Mouse (Mus musculus) embryonic facial prominence, embryonic 13.5 days (tissue): Measurements from ENCODE around the gene Themis3. TPM values are rescaled to one million over a fixed set of nuclear protein-coding genes. Genes with fewer than 3 reads are reported as not detected.

Experiments used
- ATAC-seq: fragments of 200-750 bp; cut with Nextera tagmentation; 2 replicates; pipeline ENCODE4 v1.8.0; 2017; ENCODE audit warnings: low read depth; ENCODE audit not compliant: insufficient number of reproducible peaks, insufficient read depth, low FRiP score, low TSS enrichment
- H3K27ac ChIP-seq: fragments of 300-500 bp; sonication (generic); 2 replicates; pipeline ENCODE4 v1.5.1; 2015; ENCODE audit warnings: moderate library complexity, mild to moderate bottlenecking, inconsistent platforms
- H3K27me3 ChIP-seq: fragments of 300-500 bp; sonication (generic); 2 replicates; pipeline ENCODE4 v1.6.1; 2015; ENCODE audit warnings: mild to moderate bottlenecking, inconsistent platforms
- H3K36me3 ChIP-seq: fragments of 300-500 bp; sonication (generic); 2 replicates; pipeline ENCODE4 v1.6.1; 2015; ENCODE audit warnings: mild to moderate bottlenecking, inconsistent platforms
- H3K4me1 ChIP-seq: fragments of 300-500 bp; sonication (generic); 2 replicates; pipeline ENCODE4 v1.6.1; 2015; ENCODE audit warnings: inconsistent platforms
- H3K4me2 ChIP-seq: fragments of 300-500 bp; sonication (generic); 2 replicates; pipeline ENCODE4 v1.6.1; 2015; ENCODE audit warnings: moderate library complexity, mild to moderate bottlenecking, inconsistent platforms
- H3K4me3 ChIP-seq: fragments of 300-500 bp; sonication (generic); 2 replicates; pipeline ENCODE4 v1.5.1; 2015; ENCODE audit warnings: mild to moderate bottlenecking, inconsistent platforms
- H3K9ac ChIP-seq: fragments of 300-500 bp; sonication (generic); 2 replicates; pipeline ENCODE4 v1.6.1; 2015; ENCODE audit warnings: mild to moderate bottlenecking, inconsistent platforms
- H3K9me3 ChIP-seq: fragments of 300-500 bp; sonication (generic); 2 replicates; pipeline ENCODE4 v1.6.1; 2016; ENCODE audit warnings: inconsistent platforms
- WGBS: fragments of 180-500 bp; shearing (Covaris S2); methylation state at CpG from one replicate; pipeline ENCODE4 v1.1.7; 2015; ENCODE audit warnings: mixed read lengths; 5-methylcytosine and 5-hydroxymethylcytosine counted together
- polyA plus RNA-seq: library from polyadenylated mRNA; unstranded; fragments of >200 nt; fragmentation: Nextera tagmentation; extraction: Ambion mirVana; gene quantifications from 2 replicates; pipeline ENCODE4 v1.2.1, GENCODE M21; 2015

Themis3 gene
- polyA plus RNA-seq, 1 experiment from 2014 or later, result 0.13 TPM

- Histone ChIP-seq H3K4me3 (no peak overlapping the region), H3K27ac (no peak overlapping the region), H3K36me3 (no peaks in the 10 kb centered on the region), H3K4me1 (peaks cover 9% of the 10 kb centered on the region), H3K9me3 (no peaks in the 10 kb centered on the region), H3K4me2 (no peak overlapping the region), H3K9ac (no peak overlapping the region), H3K27me3 (no peaks in the 10 kb centered on the region)
- no peak for ATAC-seq
- 89% methylated on average over 10 of the region's 10 CpGs for WGBS
Observed at GRCm38 (mm10) chr17:66586741-66587140, 7.7 kb downstream of the Themis3 start.

- Histone ChIP-seq H3K4me2 (no peak overlapping the region), H3K9me3 (no peaks in the 10 kb centered on the region), H3K4me3 (no peak overlapping the region), H3K4me1 (peaks cover 9% of the 10 kb centered on the region), H3K27me3 (no peaks in the 10 kb centered on the region), H3K27ac (no peak overlapping the region), H3K9ac (no peak overlapping the region), H3K36me3 (no peaks in the 10 kb centered on the region)
- ATAC-seq, result no peak
- 88% methylated on average over 13 of the region's 13 CpGs for WGBS
Observed at GRCm38 (mm10) chr17:66586078-66586477, 8.3 kb downstream of the Themis3 start.

GRCm38 (mm10) chr17:66580990-66581389, 13.4 kb downstream of the Themis3 start:
- Histone ChIP-seq H3K9ac (no peak overlapping the region), H3K4me1 (no peaks in the 10 kb centered on the region), H3K9me3 (no peaks in the 10 kb centered on the region), H3K27ac (no peak overlapping the region), H3K4me2 (no peak overlapping the region), H3K27me3 (peaks cover 3% of the 10 kb centered on the region; the same call in 1 of the 2 replicates), H3K36me3 (no peaks in the 10 kb centered on the region), H3K4me3 (no peak overlapping the region)
- ATAC-seq, result no peak
- WGBS, result 59% methylated on average over 5 of the region's 5 CpGs

DNA sequence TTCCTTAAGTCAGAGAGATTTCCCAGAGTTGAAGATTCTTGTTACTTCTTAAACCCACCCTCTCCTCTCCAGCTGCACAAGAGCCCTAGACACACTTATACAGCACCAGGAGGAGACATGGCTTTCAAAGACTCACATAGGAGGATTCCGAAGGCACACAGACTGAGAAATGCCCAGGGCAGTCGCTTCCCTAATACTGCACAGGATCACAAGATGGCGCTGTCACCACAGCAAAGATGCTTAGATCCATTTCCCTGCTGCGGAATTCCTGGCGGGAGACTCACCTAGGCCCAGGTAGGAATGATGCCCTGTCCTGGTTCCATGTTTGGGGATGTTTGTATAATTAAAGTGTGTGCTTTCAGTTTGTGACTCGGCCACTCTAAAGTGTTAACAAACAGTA, 16.4 kb downstream of the Themis3 start:
- Histone ChIP-seq H3K27ac (no peak overlapping the region), H3K36me3 (no peaks in the 10 kb centered on the region), H3K4me3 (no peak overlapping the region), H3K4me1 (no peaks in the 10 kb centered on the region), H3K4me2 (no peak overlapping the region), H3K9ac (no peak overlapping the region), H3K9me3 (no peaks in the 10 kb centered on the region), H3K27me3 (peaks cover 3% of the 10 kb centered on the region; the same call in 1 of the 2 replicates)
- 15% methylated on average over 6 of the region's 6 CpGs for WGBS
- ATAC-seq, result no peak

GRCm38 (mm10) chr17:66577507-66577906, 16.9 kb downstream of the Themis3 start:
- WGBS, result 86% methylated on average over 6 of the region's 6 CpGs

DNA sequence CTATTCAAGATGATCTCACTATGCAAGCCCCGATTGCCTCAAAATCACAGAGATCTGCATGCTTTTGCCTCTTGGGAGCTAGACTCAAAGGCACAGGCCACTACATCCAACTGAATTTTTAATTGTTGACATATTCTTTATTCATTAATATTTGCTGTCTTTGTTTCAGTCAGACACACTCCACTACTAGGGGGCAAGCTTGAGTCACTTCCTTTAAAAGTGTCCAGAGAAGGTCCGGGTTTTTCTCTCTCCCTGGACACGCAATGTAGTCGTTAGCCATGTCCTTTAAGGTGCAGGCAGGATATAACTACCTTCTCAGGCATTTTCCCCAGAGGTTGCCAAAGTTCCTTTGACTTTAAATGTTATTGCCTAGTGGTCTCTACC, 21.8 kb downstream of the Themis3 start:
- Histone ChIP-seq H3K36me3 (no peaks in the 10 kb centered on the region), H3K27ac (no peak overlapping the region), H3K9me3 (no peaks in the 10 kb centered on the region), H3K4me3 (no peak overlapping the region), H3K27me3 (no peaks in the 10 kb centered on the region), H3K9ac (no peak overlapping the region), H3K4me2 (no peak overlapping the region), H3K4me1 (no peaks in the 10 kb centered on the region)
- WGBS, result 67% methylated on average over 4 of the region's 4 CpGs
- no peak for ATAC-seq

More at GRCm38 (mm10) chr17:66577507-66577906, 16.9 kb downstream of the Themis3 start:
- Histone ChIP-seq H3K36me3 (no peaks in the 10 kb centered on the region), H3K9me3 (no peaks in the 10 kb centered on the region), H3K27me3 (peaks cover 3% of the 10 kb centered on the region; the same call in 1 of the 2 replicates), H3K4me2 (no peak overlapping the region), H3K9ac (no peak overlapping the region), H3K4me3 (no peak overlapping the region), H3K27ac (no peak overlapping the region), H3K4me1 (no peaks in the 10 kb centered on the region)
- no peak for ATAC-seq

DNA sequence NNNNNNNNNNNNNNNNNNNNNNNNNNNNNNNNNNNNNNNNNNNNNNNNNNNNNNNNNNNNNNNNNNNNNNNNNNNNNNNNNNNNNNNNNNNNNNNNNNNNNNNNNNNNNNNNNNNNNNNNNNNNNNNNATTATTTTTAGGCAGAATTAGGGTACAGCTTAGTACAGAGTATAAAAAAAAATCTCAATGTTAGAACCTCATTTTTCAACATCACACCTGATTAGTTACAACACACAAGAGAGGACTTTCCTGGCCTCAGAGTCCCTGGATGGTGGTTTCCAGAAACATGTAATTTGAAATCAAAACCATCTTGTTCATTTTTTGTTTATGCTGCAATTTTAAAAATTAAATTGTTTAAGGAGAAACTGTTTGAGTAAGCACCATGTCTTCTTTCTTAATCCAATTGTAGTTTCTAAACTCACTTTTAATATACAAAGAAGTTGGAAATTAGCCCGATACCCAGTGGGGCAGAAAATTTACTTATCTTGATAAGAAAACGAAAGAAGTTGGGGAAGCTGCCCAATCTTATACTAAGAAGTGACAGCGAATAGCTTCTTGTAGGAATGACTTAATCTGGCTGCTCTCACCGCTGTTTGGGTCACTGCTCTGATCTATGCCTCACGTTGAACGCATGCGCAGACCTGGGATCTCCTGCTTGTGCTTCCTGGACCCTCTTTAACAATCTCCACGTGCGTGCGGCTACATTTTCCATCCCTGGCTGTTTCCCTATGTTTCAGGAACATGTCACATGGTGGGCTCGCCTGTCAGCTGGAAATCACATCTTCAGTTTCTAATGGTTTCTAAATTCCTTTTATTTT, 22.4 kb downstream of the Themis3 start:
- Histone ChIP-seq H3K27me3 (no peaks in the 10 kb centered on the region), H3K9ac (no peak overlapping the region), H3K27ac (no peak overlapping the region), H3K4me2 (no peak overlapping the region), H3K4me3 (no peak overlapping the region), H3K9me3 (no peaks in the 10 kb centered on the region), H3K4me1 (no peaks in the 10 kb centered on the region), H3K36me3 (no peaks in the 10 kb centered on the region)
- no peak for ATAC-seq
- 60% methylated on average over 11 of the region's 11 CpGs for WGBS

DNA sequence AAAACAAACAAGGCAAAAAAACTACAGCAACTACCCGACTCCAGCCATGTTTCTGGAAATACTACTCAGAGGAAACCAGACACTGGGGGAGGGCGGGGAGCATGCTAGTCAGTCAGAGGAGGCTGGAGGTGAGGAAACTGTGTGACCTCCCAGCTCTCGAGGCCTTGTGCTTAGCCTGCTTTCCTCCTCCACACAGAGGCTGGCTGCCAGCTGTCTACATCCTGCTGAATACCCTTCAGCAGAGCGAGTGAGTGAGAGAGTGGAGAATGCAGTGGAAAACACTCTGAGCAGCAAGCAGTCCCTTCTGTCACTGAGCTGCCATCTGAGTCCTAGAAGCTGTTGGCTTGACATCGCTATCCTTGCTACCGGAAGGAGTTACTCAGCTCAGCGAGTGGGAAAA, 30.2 kb downstream of the Themis3 start:
- H3K27ac ChIP-seq, result no peak overlapping the region
- no peaks in the 10 kb centered on the region for H3K36me3 ChIP-seq
- no peak overlapping the region for H3K4me3 ChIP-seq
- no peak for ATAC-seq
- no peak overlapping the region for H3K4me2 ChIP-seq
- H3K27me3 ChIP-seq, result no peaks in the 10 kb centered on the region
- WGBS, result 61% methylated on average over 7 of the region's 7 CpGs
- H3K9me3 ChIP-seq, result no peaks in the 10 kb centered on the region
- no peak overlapping the region for H3K9ac ChIP-seq
- H3K4me1 ChIP-seq, result no peaks in the 10 kb centered on the region

- no peak overlapping the region for H3K4me3 ChIP-seq
- WGBS, result 81% methylated on average over 1 of the region's 1 CpGs
- H3K4me1 ChIP-seq, result no peaks in the 10 kb centered on the region
- H3K27me3 ChIP-seq, result no peaks in the 10 kb centered on the region
- ATAC-seq, result no peak
- H3K27ac ChIP-seq, result no peak overlapping the region
- no peaks in the 10 kb centered on the region for H3K9me3 ChIP-seq
- no peaks in the 10 kb centered on the region for H3K36me3 ChIP-seq
- no peak overlapping the region for H3K4me2 ChIP-seq
- H3K9ac ChIP-seq, result no peak overlapping the region
Observed at GRCm38 (mm10) chr17:66563551-66563950, 30.9 kb downstream of the Themis3 start.

GRCm38 (mm10) chr17:66561380-66561779, 33.0 kb downstream of the Themis3 start:
- no peaks in the 10 kb centered on the region for H3K9me3 ChIP-seq
- no peaks in the 10 kb centered on the region for H3K36me3 ChIP-seq
- ATAC-seq, result no peak
- no peaks in the 10 kb centered on the region for H3K27me3 ChIP-seq
- no peak overlapping the region for H3K27ac ChIP-seq
- H3K9ac ChIP-seq, result no peak overlapping the region
- no peaks in the 10 kb centered on the region for H3K4me1 ChIP-seq
- no peak overlapping the region for H3K4me2 ChIP-seq
- no peak overlapping the region for H3K4me3 ChIP-seq
- WGBS, result 81% methylated on average over 2 of the region's 2 CpGs

DNA sequence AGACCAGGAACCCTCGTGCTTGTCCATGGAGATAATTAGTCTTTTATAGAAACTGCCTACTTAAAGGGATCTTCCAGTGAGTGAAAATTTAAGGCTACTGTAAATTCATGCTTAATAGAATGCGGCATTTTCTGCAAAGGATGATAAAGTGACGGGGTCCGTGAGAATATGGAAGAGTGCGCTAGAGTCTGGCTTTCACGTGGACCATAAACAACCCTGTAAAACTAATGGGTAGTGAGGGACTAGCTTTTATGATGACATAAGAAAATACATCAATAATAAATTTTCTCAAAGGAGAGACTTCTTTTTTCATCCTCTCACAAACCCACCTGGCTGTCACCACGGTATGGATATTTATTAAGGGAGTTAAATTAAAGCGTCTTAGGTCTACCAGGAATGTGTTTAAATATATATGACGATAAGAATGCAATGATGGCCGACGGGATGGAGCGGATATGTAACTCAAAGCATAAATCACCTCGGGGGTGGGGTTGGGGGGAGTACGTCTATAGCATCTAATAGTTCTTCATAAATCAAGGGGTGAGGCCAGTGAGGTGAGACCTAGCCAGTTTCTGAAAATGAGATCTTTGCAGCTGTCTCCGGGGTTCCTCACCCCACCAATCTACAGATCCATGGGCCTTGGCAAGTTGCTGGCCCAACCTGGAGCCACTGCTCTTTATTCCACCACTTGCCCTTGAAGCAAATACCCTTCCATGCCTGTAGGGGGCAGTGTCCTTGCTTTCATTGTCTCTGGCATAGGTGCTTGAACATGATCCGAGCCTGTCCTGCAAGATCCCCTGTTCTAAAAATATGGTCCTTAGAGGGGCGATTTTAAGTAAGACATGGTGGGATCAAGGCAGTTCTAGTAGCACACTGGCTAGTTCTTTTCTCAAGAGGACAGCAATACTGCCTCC, 35.8 kb downstream of the Themis3 start:
- H3K27me3 ChIP-seq, result no peaks in the 10 kb centered on the region
- no peaks in the 10 kb centered on the region for H3K9me3 ChIP-seq
- H3K4me3 ChIP-seq, result no peak overlapping the region
- H3K9ac ChIP-seq, result no peak overlapping the region
- 88% methylated on average over 17 of the region's 17 CpGs for WGBS
- no peak overlapping the region for H3K27ac ChIP-seq
- no peaks in the 10 kb centered on the region for H3K4me1 ChIP-seq
- no peaks in the 10 kb centered on the region for H3K36me3 ChIP-seq
- H3K4me2 ChIP-seq, result no peak overlapping the region
- ATAC-seq, result no peak

- WGBS, result 85% methylated on average over 4 of the region's 4 CpGs
- no peak overlapping the region for H3K27ac ChIP-seq
- no peaks in the 10 kb centered on the region for H3K27me3 ChIP-seq
- H3K4me3 ChIP-seq, result no peak overlapping the region
- H3K4me2 ChIP-seq, result no peak overlapping the region
- H3K4me1 ChIP-seq, result no peaks in the 10 kb centered on the region
- H3K9ac ChIP-seq, result no peak overlapping the region
- H3K9me3 ChIP-seq, result no peaks in the 10 kb centered on the region
- no peak for ATAC-seq
- no peaks in the 10 kb centered on the region for H3K36me3 ChIP-seq
Observed at GRCm38 (mm10) chr17:66552690-66553089, 41.7 kb downstream of the Themis3 start.
